Mouse (Mus musculus): ENCODE results near the gene Usp50.

Gene Usp50

GRCm38 (mm10) chr2:126665984-126666383 lies 117.3 kb downstream of the Usp50 start:
- no peak for DNase-seq (ENCODE audit: low spot score in 2 of 2)

GRCm38 (mm10) chr2:126663481-126663880 lies 119.8 kb downstream of the Usp50 start:
- DNase-seq (ENCODE audit: low spot score in 2 of 2): peak in 1 of 2 experiments; percentile 16
